Mouse (Mus musculus) heart, adult 8-10 months (tissue): ENCODE results near the gene Sucnr1. TPM values are rescaled to one million over a fixed set of nuclear protein-coding genes. Genes with fewer than 3 reads are reported as not detected.

Experiments used
- DNase-seq: peaks from one replicate; pipeline ENCODE4 v3.0.0; 2022; ENCODE audit warnings: low spot score
- total RNA-seq, 4 experiments: library from RNA; stranded (reverse); gene quantifications; 2 replicates each; pipeline ENCODE4 v1.2.4; 2022

Sucnr1 gene
- total RNA-seq, 4 experiments from 2014 or later: not detected

DNA sequence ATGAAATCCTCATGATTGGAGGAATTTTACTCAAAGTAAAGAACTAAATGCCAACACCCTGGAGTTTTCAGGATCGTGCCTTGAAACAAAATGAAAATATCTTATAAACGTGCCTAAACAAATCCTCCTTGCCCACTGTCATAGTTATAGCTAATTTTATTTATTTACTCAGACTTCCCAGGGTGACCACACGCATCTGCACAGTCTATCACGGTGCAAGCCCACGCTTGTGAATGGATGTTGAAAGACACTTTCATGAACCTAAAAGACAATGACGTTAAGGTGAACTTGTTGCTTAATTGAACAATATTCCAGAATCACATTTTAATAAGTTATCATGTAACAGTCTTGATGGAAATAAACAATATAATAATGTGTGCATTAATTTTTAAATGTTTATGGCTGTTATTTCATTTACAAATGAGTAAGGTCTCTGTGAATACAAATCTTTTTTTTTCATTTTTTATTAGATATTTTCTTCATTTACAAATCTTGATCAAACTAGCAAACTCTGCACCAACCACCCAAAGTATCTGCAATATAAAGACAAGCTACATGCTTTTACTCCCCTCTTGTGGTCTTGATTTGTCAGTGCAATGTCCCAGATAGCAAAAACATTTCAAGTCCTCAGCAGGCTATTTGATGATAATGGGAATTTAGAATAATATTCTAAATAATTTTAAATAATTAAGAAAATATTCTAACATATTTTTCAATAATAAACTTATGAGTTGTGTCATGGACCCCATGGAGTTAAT, 30.4 kb downstream of the Sucnr1 start:
- peak; percentile 21 for DNase-seq

DNA sequence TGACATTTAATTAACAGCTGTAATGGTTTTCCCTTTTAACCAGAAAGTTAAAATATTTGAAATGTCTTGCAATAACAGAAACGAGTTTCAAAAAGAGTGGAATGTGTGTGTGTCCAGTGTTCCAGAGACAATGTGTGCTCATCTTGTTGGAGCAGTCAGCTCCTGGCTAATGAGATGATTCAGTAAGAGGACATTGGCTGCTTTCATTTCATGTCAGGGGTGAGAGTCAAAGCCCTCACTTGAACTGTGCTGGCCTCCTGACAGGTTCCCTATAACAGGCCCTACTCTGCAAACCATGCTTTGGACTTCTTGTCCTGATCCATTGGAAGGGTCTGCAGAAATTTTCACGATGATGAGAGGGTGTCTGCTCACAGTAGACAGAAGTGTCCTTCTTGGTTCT, 32.9 kb downstream of the Sucnr1 start:
- DNase-seq: no peak

DNA sequence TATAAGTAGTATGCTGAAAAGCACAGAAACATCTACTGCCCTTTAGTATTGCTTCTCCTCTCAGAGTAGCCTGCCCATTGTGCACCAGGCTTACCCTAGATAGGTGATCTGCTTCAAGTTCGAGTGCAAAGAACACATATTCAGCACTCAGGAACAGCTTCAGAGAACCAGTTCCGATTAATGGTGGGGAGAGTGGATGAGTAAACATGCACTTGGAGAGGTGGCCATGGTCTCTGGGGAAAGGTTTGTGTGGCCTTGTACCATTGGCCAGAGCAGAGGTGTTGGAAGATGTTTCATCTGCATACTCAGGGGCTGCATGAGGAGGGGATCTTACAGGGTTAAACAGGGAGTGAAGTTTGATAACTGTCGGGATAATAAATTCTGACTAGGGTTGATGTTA, 39.8 kb downstream of the Sucnr1 start:
- DNase-seq: no peak

DNA sequence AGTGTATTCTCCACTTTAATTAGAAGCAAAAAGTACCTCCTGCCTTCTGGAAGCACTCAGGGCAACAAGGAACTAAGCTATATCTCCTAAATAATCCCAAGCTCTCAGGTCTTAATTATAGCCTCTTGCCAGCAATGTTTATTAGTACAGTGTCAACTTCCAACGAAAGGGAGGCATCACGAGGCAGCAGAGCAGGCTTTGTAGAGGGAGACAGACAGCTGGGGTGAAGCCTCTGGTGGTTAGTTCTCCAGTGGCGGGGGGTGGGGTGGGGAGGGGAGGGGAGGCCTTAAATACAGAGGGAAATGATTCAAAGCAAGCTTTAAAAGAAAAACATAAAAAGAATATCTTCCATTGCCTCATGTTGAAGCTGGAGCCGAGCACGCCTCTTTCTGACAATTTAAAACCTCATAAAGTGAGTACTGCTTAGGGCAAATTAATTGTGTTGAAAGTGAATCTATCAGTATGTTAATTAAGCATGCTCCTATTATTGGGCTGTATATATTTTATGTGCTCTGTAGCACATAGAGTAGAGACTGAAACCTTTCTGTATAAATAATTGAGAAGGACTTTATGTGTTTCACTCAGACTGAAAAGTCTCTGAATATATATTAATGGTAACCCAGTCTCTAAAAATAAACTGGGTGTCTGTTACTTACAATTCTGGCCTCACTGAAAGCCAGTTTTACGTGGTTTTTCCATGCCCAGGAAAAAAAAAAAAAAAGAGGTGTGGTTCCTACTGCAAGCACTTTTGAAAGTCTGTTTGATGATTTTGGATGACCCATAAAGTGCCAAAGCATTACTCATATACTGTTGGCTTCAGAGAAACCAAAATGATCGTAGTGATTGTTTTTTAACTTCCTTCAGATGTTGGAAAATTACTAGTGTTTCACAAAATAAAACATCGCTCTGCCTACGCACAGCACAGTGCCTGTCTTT, 42.5 kb downstream of the Sucnr1 start:
- peak; percentile 13 for DNase-seq

DNA sequence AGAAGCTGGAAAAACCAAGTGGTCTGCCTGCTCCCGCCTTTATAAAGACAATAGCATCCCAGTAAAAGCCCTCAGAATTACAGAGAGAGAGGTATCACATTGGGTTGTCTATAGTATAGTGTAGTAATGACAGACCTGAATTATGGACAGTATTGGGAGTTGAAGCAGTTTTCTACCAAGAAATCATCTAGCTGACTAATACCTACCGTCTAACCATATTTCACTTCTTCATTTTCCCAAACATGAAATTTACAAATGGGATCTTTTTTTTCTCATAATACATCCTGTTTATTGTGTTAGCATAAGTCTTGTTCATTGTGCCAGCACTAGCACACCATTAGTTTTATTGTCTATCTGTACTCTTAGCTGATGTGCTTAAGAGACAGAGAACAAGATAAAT, 44.9 kb downstream of the Sucnr1 start:
- no peak for DNase-seq

DNA sequence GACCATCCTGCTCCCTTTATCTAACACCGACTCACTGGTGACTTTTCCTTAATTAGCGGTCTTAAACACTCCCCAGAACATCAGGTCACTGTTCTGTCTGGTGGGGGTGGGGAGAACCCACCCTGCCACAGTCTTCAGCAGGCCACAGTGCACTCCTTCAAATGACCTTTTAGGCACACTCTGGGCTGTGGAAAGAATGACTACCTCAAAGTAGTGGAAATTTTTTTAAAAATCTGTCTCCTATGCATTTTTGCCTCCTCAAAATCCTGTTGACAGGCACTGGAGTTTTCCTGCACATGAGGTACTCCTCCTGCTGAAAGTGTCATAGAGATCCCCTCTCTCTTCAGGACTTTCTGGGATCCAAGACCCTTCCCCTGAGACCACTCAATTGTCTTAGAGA, 46.6 kb downstream of the Sucnr1 start:
- DNase-seq: no peak

DNA sequence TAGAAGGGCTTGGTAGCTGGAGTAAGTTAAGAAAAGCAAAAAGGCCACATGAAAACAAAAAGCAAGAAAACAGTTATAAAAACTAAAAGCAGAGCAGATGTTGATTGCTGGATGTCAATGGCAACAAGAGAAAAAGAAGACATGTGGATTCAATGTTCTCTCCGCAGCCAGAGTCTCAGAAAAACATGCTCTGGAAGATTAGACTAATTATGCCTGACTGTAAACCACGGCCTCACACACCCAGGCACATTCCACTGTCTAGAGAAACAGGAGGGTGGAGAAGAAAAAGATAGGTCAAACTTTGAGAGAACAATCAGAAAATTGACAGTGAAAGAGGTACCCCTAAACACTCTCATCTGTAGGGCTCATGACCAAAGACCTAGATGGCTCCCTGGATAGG, 54.1 kb downstream of the Sucnr1 start:
- DNase-seq: no peak

Other genes starting within 250 kb of the Sucnr1 start
- gene Gm8298, start 220.8 kb upstream of the Sucnr1 start, total RNA-seq: not detected
- not detected for gene C130079G13Rik, start 156.7 kb upstream of the Sucnr1 start, total RNA-seq
- gene Aadacl2, start 75.1 kb upstream of the Sucnr1 start, total RNA-seq: not detected
- not detected for gene Aadac, start 56.2 kb upstream of the Sucnr1 start, total RNA-seq